Mouse (Mus musculus) thymus, adult 2 months (tissue): ENCODE results near the gene Plppr3.

Experiments
- CTCF ChIP-seq: fragments of 200-500 bp; IDR thresholded peaks from 2 replicates; pipeline ENCODE4 v1.5.1; 2012; ENCODE audit warnings: mild to moderate bottlenecking, control low read depth, low read length, moderate library complexity, borderline replicate concordance; ENCODE audit not compliant: control insufficient read depth, poor library complexity, insufficient read depth; ENCODE audit errors: extremely low read depth
- POLR2A ChIP-seq: fragments of 200-500 bp; IDR thresholded peaks from 2 replicates; pipeline ENCODE4 v1.6.1; 2012; ENCODE audit warnings: mild to moderate bottlenecking, low read length, control low read depth, moderate library complexity; ENCODE audit not compliant: control insufficient read depth, poor library complexity, insufficient read depth; ENCODE audit errors: extremely low read depth

DNA sequence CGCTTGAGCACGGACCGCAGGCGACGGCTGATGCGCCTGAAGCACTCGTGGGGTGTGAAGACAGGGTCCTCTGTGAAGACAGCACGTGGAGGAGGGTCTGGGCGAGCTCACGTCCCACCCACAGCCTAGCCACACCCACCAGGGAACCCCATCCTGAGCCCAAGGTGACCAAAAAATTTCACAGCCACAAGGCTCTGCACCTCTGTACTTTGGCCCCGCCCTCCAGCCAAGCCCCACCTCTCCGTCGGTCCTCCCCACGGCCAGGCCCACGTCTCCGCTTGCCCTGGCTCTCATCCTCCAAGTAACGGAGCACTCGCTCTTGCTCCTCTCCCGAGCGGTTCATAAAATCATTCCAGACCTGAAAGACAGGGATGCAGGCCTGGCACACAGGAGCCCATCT lies 38.0 kb upstream of the Plppr3 start:
- TF ChIP-seq CTCF = no peak
- no peak for TF ChIP-seq POLR2A
